Comparison of ENCODE assay signal across 12 mouse cellular contexts in genomic region chr17:87104276-87104675, GRCm38 (mm10). TPM values are rescaled to one million over a fixed set of nuclear protein-coding genes. Genes with fewer than 3 reads are reported as not detected.
DNase-seq lines count a peak whose midpoint lies in the region.
"Had no signal": no experiment of that assay in that cellular context is flagged by ENCODE, and none has a peak within 500 bp of the region (broad histone marks: within the 10 kb centered on the region; RNA-seq: fewer than 3 reads in every experiment).

No protein-coding gene starts in this region.

- peak; percentile 23 for DNase-seq in adrenal gland, postnatal 10 days
- no peak for DNase-seq in adrenal gland, postnatal 14 days
- DNase-seq in left cerebral cortex, postnatal 4 days, result peak; percentile 16
- DNase-seq in left cerebral cortex, postnatal 10 days (ENCODE audit: extremely low spot score in 1 of 2, low spot score in 2 of 2), result no peak
- peak; percentile 58 to 70 for DNase-seq in cerebellum, postnatal 10 days
- no peak for DNase-seq in liver
- DNase-seq in lung, postnatal 36 days, result no peak
- DNase-seq: adrenal gland, postnatal 25 days; gastrocnemius, adult 2 months; gastrocnemius, postnatal 36 days; heart, adult 11 months; heart, postnatal 36 days had no signal

- intact Hi-C loops in left cerebral cortex, postnatal 4 days (cut with DNase I), result no loop called here
- intact Hi-C loops in left cerebral cortex, postnatal 10 days (cut with DNase I), result loop anchor here (10.0 kb wide), 1 partner anchor 141 kb away; no protein-coding TSS in a partner anchor

RNA-seq across cellular contexts. Expression of gene Socs5, which starts 3.2 kb away (rescaled TPM):
- 10 to 100 TPM; 40.3 to 48.3 TPM for total RNA-seq in adrenal gland, postnatal 10 days (2021)
- 58.9 and 60.7 TPM in 2 replicates for total RNA-seq in adrenal gland, postnatal 14 days (2021)
- total RNA-seq in left cerebral cortex, postnatal 4 days (2021), result 10 to 100 TPM; 47.1 to 48.2 TPM
- 10 to 100 TPM; 59.2 to 59.8 TPM for total RNA-seq in left cerebral cortex, postnatal 10 days (2021)

Comparison
In these comparisons a context has a peak if more than half of its experiments do, and no peak if none do; other contexts are left out.
1. DNase-seq: peak in adrenal gland, postnatal 10 days (single experiment), left cerebral cortex, postnatal 4 days (single experiment) and cerebellum, postnatal 10 days (2 of 2); none in adrenal gland, postnatal 14 days (single experiment), left cerebral cortex, postnatal 10 days (0 of 2), liver (single experiment) and lung, postnatal 36 days (single experiment).